ENCODE assay signal across 14 mouse cellular contexts in the genomic region with DNA sequence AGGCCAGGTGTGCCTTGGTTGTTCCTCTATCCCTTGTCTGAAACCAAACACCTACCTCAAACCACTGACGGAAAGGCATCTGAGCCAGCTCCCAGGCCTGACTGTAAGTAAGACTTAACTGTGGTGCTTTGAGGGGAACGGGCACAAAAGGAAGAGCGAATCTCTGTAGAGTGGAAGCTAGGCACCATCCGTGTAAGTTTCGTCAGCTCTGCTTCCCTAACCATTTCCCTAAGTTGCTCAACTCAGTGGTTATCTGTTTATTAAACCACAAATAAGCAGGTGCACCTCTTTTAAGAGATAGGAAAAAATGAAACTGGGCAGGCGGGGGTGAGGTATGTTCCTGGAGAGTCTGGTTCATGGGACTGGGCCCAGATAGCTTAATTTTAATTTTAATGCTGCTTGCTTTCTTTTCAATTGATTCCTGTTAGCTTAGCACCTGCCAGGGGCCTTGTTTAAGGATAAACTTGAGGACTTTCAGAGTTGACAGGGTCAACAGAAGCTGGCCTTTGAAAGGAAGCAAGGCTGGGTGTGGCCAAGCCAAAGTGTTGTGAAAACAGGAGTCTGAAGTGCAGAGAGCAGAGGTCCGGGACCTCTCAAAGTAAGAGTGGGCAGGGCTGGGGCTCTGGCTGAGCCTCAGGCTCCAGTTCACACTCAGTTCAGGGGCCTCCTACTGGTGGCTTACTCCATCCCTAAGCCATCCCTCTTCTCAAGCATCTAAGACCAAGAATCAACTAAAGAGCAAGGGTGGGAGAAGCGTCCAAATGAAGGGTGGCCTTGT. TPM values are rescaled to one million over a fixed set of nuclear protein-coding genes. Genes with fewer than 3 reads are reported as not detected.
DNase-seq lines count a peak whose midpoint lies in the region; ATAC-seq and TF ChIP-seq lines count a peak whose summit lies in the region.
"Had no signal": no experiment of that assay in that cellular context is flagged by ENCODE, and none has a peak within 500 bp of the region (broad histone marks: within the 10 kb centered on the region; RNA-seq: fewer than 3 reads in every experiment).

No protein-coding gene starts in this region.

- 43% methylated on average over 8 of the region's 8 CpGs for WGBS in liver, postnatal 0 days (ENCODE audit: insufficient replicate concordance)

- H3K36me3 ChIP-seq in G1E (replicated peaks): no peaks in the 10 kb centered on the region
- H3K36me3 ChIP-seq in liver, postnatal 0 days (replicated peaks; ENCODE audit: insufficient read depth, low read length): no peaks in the 10 kb centered on the region
- H3K36me3 ChIP-seq: embryonic facial prominence, embryonic 13.5 days; heart, embryonic 13.5 days; hindbrain, embryonic 15.5 days; liver, embryonic 13.5 days had no signal

- peaks cover 34% of the 10 kb centered on the region for H3K27me3 ChIP-seq in G1E (ENCODE audit: insufficient read depth, low read length)
- no peaks in the 10 kb centered on the region for H3K27me3 ChIP-seq in liver, postnatal 0 days (ENCODE audit: insufficient read depth, low read length)
- H3K27me3 ChIP-seq: embryonic facial prominence, embryonic 13.5 days; heart, embryonic 13.5 days; hindbrain, embryonic 15.5 days; liver, embryonic 13.5 days had no signal

- no peak overlapping the region for H3K9ac ChIP-seq in liver, postnatal 0 days (replicated peaks)
- H3K9ac ChIP-seq: embryonic facial prominence, embryonic 13.5 days; heart, embryonic 13.5 days; hindbrain, embryonic 15.5 days; liver, embryonic 13.5 days had no signal

- ATAC-seq in G1E (ENCODE audit: extremely low read depth, insufficient number of reproducible peaks, low FRiP score, poor library complexity, severe bottlenecking): no peak
- peak; percentile 77 for ATAC-seq in liver, postnatal 0 days
- ATAC-seq in megakaryocyte progenitor cell, adult 5-6 weeks (replicated peaks; ENCODE audit: poor library complexity): peak; percentile 50

- TF ChIP-seq CTCF in G1E (IDR thresholded peaks at IDR 0.05; ENCODE audit: low read depth, low read length): no peak
- no peak for TF ChIP-seq CTCF in liver, postnatal 0 days (IDR thresholded peaks at IDR 0.05; ENCODE audit: low read depth)

- H3K4me3 ChIP-seq in G1E (ENCODE audit: low read depth, low read length): peak overlapping the region; percentile 27; the same call in 1 of the 2 replicates
- H3K4me3 ChIP-seq in liver, postnatal 0 days (ENCODE audit: low read depth, low read length): no peak overlapping the region
- H3K4me3 ChIP-seq: embryonic facial prominence, embryonic 13.5 days; heart, embryonic 13.5 days; hindbrain, embryonic 15.5 days; liver, embryonic 13.5 days had no signal

- peaks cover 40% of the 10 kb centered on the region for H3K4me1 ChIP-seq in G1E (ENCODE audit: insufficient read depth, low read depth, low read length)
- H3K4me1 ChIP-seq in liver, postnatal 0 days (ENCODE audit: insufficient read depth): peaks cover 28% of the 10 kb centered on the region

- TF ChIP-seq EP300 in liver, postnatal 0 days (IDR thresholded peaks at IDR 0.05; ENCODE audit: low read depth): no peak

- no peak overlapping the region for H3K4me2 ChIP-seq in liver, postnatal 0 days (ENCODE audit: low read depth, low read length)
- H3K4me2 ChIP-seq: embryonic facial prominence, embryonic 13.5 days; heart, embryonic 13.5 days; hindbrain, embryonic 15.5 days; liver, embryonic 13.5 days had no signal

- peak overlapping the region; percentile 50 for H3K27ac ChIP-seq in liver, postnatal 0 days (ENCODE audit: low read depth)
- H3K27ac ChIP-seq: embryonic facial prominence, embryonic 13.5 days; heart, embryonic 13.5 days; hindbrain, embryonic 15.5 days; liver, embryonic 13.5 days had no signal

- no peaks in the 10 kb centered on the region for H3K9me3 ChIP-seq in G1E (replicated peaks)
- H3K9me3 ChIP-seq in liver, postnatal 0 days (ENCODE audit: low read length): no peaks in the 10 kb centered on the region
- H3K9me3 ChIP-seq: embryonic facial prominence, embryonic 13.5 days; heart, embryonic 13.5 days; hindbrain, embryonic 15.5 days; liver, embryonic 13.5 days had no signal

- no peak for DNase-seq in G1E (ENCODE audit: low spot score)
- DNase-seq in kidney, adult 8-10 months: peak; percentile 17 to 31
- DNase-seq in liver, postnatal 0 days: peak; percentile 37
- DNase-seq in heart, adult 11 months: no peak
- DNase-seq in cerebellum, postnatal 25 days: no peak
- no peak for DNase-seq in layer of hippocampus, postnatal 36 days
- DNase-seq: cerebellum, adult 8-10 months; liver, embryonic 13.5 days; right cerebral cortex, postnatal 25 days; thymus, adult 18-20 months had no signal

RNA-seq across cellular contexts. Expression of gene Smbd1, which starts 2.7 kb away (rescaled TPM):
- total RNA-seq in G1E (2014; fragmentation: Nextera tagmentation) (not detected in 2 replicates), G1E (2017) (not detected in 2 replicates)
- not detected in 2 replicates for polyA plus RNA-seq in G1E (2012)
- polyA plus RNA-seq in liver, postnatal 0 days (2015; fragmentation: Nextera tagmentation; extraction: Ambion mirVana): 0.33 TPM in 1 of 2 replicates, not detected in the other
- total RNA-seq in megakaryocyte progenitor cell, adult 5-6 weeks (2015): not detected in 2 replicates
- not detected in 2 replicates for total RNA-seq in megakaryocyte progenitor cell, adult 5-6 weeks (2017)
- total RNA-seq in layer of hippocampus, postnatal 36 days (2021): not detected
- polyA plus RNA-seq: embryonic facial prominence, embryonic 13.5 days; heart, embryonic 13.5 days; hindbrain, embryonic 15.5 days; liver, embryonic 13.5 days had no signal

RNA-seq across cellular contexts. Expression of gene Muc20, which starts 10.4 kb away (rescaled TPM):
- not detected in 2 replicates for total RNA-seq in G1E (2014; fragmentation: Nextera tagmentation)
- 0.06 and 0.11 TPM in 2 replicates for total RNA-seq in G1E (2017)
- polyA plus RNA-seq in G1E (2012): not detected in 2 replicates
- polyA plus RNA-seq in liver, postnatal 0 days (2015; fragmentation: Nextera tagmentation; extraction: Ambion mirVana): 0.08 TPM in 1 of 2 replicates, not detected in the other
- total RNA-seq in megakaryocyte progenitor cell, adult 5-6 weeks (2015): not detected in 2 replicates
- not detected in 2 replicates for total RNA-seq in megakaryocyte progenitor cell, adult 5-6 weeks (2017)
- not detected for total RNA-seq in layer of hippocampus, postnatal 36 days (2021)
- polyA plus RNA-seq: embryonic facial prominence, embryonic 13.5 days had no signal

Comparison
In these comparisons a context has a peak if more than half of its experiments do, and no peak if none do; other contexts are left out.
1. DNase-seq: peak in kidney, adult 8-10 months (2 of 2) and liver, postnatal 0 days (single experiment); none in G1E (single experiment), heart, adult 11 months (single experiment), cerebellum, postnatal 25 days (0 of 2) and layer of hippocampus, postnatal 36 days (0 of 2).